Mouse (Mus musculus): ENCODE measurements around the gene Ing2. TPM values are rescaled to one million over a fixed set of nuclear protein-coding genes. Genes with fewer than 3 reads are reported as not detected.
A peak's percentile ranks its signal among the peaks of the same experiment; 100 is the strongest.

Gene Ing2
- total and polyA plus RNA-seq, 3 experiments, result 7.2 to 22.0 (median 16.8) TPM

DNA sequence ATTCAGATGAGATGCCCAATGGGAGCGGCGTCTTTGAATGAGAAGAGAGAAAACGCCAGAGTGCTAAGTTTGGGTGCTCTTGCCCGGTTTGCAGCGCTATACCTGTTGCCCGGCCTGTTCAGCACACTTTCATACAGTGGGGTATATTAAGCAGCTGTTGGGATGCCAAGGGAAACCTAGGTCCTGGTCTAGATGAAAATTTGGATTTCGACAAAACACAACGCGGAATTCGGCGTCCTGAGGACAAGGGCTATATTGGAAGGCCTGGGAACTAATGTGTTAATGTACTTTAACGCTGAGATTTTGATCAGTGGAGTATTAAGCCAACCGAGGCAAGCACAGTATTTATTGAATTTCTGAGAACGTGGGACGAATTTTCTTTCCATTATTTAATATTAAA lies 868 bp upstream of the Ing2 start:
- Histone ChIP-seq H3K27ac (ENCODE audit: insufficient read depth, low read depth) (0 out of 2 replicates have a peak overlapping the region, but pooled peaks have one; percentile 46), H3K36me3 (replicated peaks in 1 of 2; ENCODE audit: control insufficient read depth in 1 of 2, insufficient read depth in 1 of 2, low read length in 1 of 2) (peaks cover 0 to 2% of the 10 kb centered on the region in 2 experiments), H3K79me2 (replicated peaks; ENCODE audit: control insufficient read depth, extremely low read depth, insufficient read depth, poor library complexity, severe bottlenecking) (peaks cover 4% of the 10 kb centered on the region; the same call in 1 of the 2 replicates), H3K9me3 (replicated peaks; ENCODE audit: low read length) (no peaks in the 10 kb centered on the region), H3K9ac (ENCODE audit: insufficient read depth, low read depth) (peak overlapping the region; percentile 86), H3K4me2 (ENCODE audit: insufficient read depth, low read depth, poor library complexity, severe bottlenecking) (peak overlapping the region; percentile 80; the same call in 1 of the 2 replicates), H3K27me3 (replicated peaks) (no peaks in the 10 kb centered on the region), H3K4me3 (replicated peaks in 1 of 3; ENCODE audit: low read depth in 2 of 3, low read length in 2 of 3, poor library complexity in 1 of 3) (peak overlapping the region; percentile 59 to 97 (median 83)), H3K4me1 (ENCODE audit: control insufficient read depth in 1 of 2, insufficient read depth in 2 of 2) (peaks cover 0 to 17% of the 10 kb centered on the region in 2 experiments; a peak in 2 of 4 replicates)
- no peak for DNase-seq (ENCODE audit: extremely low read depth)
- dilution Hi-C loops (cut with MboI; ENCODE audit: extremely low pct_ligation_motif_present, extremely low pct_unique_long_range_greater_than_20kb, low sequenced_read_pairs) (no loop called here), in situ Hi-C loops (cut with MboI; ENCODE audit: low pct_ligation_motif_present, low pct_unique_long_range_greater_than_20kb, low sequenced_read_pairs) (loop anchor here (5.0 to 25.0 kb wide), 3 partner anchors 36 to 289 kb away; partner anchors contain the start of genes Cdkn2aip, Rwdd4a and Trappc11)
- TF ChIP-seq NELFE (IDR thresholded peaks at IDR 0.05; ENCODE audit: low read depth, low read length), result no peak
- no peak for TF ChIP-seq NRF1 (IDR thresholded peaks at IDR 0.05; ENCODE audit: low read depth, low read length)
- TF ChIP-seq MAZ (IDR thresholded peaks at IDR 0.05; ENCODE audit: low read depth, low read length), result no peak
- TF ChIP-seq ZKSCAN1 (IDR thresholded peaks at IDR 0.05; ENCODE audit: borderline replicate concordance, low read depth, low read length), result no peak
- TF ChIP-seq ETS1 (conservative IDR thresholded peaks at IDR 0.05; ENCODE audit: low read depth, low read length), result no peak
- TF ChIP-seq CTCF (conservative IDR thresholded peaks at IDR 0.05 in 1 of 2, IDR thresholded peaks at IDR 0.05 in 1 of 2; ENCODE audit: low read depth in 2 of 2, low read length in 2 of 2), result no peak
- no peak for TF ChIP-seq CHD2 (IDR thresholded peaks at IDR 0.05; ENCODE audit: low read length)
- TF ChIP-seq EP300 (IDR thresholded peaks at IDR 0.05; ENCODE audit: low read length), result no peak
- TF ChIP-seq TBP (conservative IDR thresholded peaks at IDR 0.05; ENCODE audit: low read depth, low read length), result no peak
- TF ChIP-seq UBTF (IDR thresholded peaks at IDR 0.05; ENCODE audit: low read depth, low read length), result no peak
- TF ChIP-seq MEF2A (IDR thresholded peaks at IDR 0.05; ENCODE audit: borderline replicate concordance, low read depth, low read length), result no peak; the same call in 1 of the 2 replicates
- TF ChIP-seq GABPA (IDR thresholded peaks at IDR 0.05; ENCODE audit: insufficient replicate concordance, low read depth, low read length), result no peak

DNA sequence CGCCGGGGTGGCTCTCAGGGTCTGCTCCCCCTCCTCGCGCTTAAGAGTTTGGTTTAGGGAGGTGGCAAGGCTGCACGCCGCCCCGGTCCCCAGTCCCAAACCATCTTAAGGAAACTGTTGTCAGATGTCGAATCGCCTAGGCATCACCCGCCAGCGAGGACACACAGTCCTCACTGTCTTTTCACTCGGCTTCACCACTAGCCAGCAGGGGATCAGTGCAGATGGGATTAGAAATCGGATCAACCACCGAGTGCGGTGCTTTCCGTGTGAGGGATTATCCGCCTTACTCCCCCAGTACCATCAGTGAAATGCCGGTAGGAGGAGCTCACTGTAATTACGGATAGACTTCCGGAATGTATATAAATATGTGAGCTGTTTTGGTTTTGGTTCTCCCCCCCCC lies 430 bp upstream of the Ing2 start:
- dilution Hi-C loops (cut with MboI; ENCODE audit: extremely low pct_ligation_motif_present, extremely low pct_unique_long_range_greater_than_20kb, low sequenced_read_pairs), result no loop called here
- Histone ChIP-seq H3K79me2 (replicated peaks; ENCODE audit: control insufficient read depth, extremely low read depth, insufficient read depth, poor library complexity, severe bottlenecking) (peaks cover 4% of the 10 kb centered on the region; the same call in 1 of the 2 replicates), H3K9me3 (replicated peaks; ENCODE audit: low read length) (no peaks in the 10 kb centered on the region), H3K27ac (ENCODE audit: insufficient read depth, low read depth) (peak overlapping the region; percentile 83), H3K4me2 (ENCODE audit: insufficient read depth, low read depth, poor library complexity, severe bottlenecking) (peak overlapping the region; percentile 4; the same call in 1 of the 2 replicates), H3K4me3 (replicated peaks in 1 of 3; ENCODE audit: low read depth in 2 of 3, low read length in 2 of 3, poor library complexity in 1 of 3) (peak overlapping the region; percentile 59 to 97 (median 83)), H3K4me1 (ENCODE audit: control insufficient read depth in 1 of 2, insufficient read depth in 2 of 2) (peaks cover 0 to 17% of the 10 kb centered on the region in 2 experiments; a peak in 2 of 4 replicates), H3K36me3 (replicated peaks in 1 of 2; ENCODE audit: control insufficient read depth in 1 of 2, insufficient read depth in 1 of 2, low read length in 1 of 2) (peaks cover 0 to 3% of the 10 kb centered on the region in 2 experiments), H3K27me3 (replicated peaks) (no peaks in the 10 kb centered on the region), H3K9ac (ENCODE audit: insufficient read depth, low read depth) (peak overlapping the region; percentile 86)
- in situ Hi-C loops (cut with MboI; ENCODE audit: low pct_ligation_motif_present, low pct_unique_long_range_greater_than_20kb, low sequenced_read_pairs), result loop anchor here (5.0 to 25.0 kb wide), 3 partner anchors 37 to 288 kb away; partner anchors contain the start of genes Cdkn2aip, Rwdd4a and Trappc11
- DNase-seq (ENCODE audit: extremely low read depth), result peak; percentile 66
- no peak; the same call in 1 of the 2 replicates for TF ChIP-seq MEF2A (IDR thresholded peaks at IDR 0.05; ENCODE audit: borderline replicate concordance, low read depth, low read length)
- no peak for TF ChIP-seq JUN (IDR thresholded peaks at IDR 0.05; ENCODE audit: insufficient read depth, low read depth, low read length)
- no peak for TF ChIP-seq MXI1 (IDR thresholded peaks at IDR 0.05; ENCODE audit: low read depth, low read length)
- peak; percentile 6; the same call in 1 of the 2 replicates for TF ChIP-seq SMC3 (IDR thresholded peaks at IDR 0.05; ENCODE audit: low read depth, low read length)
- TF ChIP-seq CHD1 (IDR thresholded peaks at IDR 0.05; ENCODE audit: low read depth, low read length), result peak; percentile 44; the same call in 1 of the 2 replicates
- TF ChIP-seq ETS1 (conservative IDR thresholded peaks at IDR 0.05; ENCODE audit: low read depth, low read length), result no peak
- TF ChIP-seq TCF12 (IDR thresholded peaks at IDR 0.05; ENCODE audit: low read depth, low read length), result no peak
- no peak for TF ChIP-seq NRF1 (IDR thresholded peaks at IDR 0.05; ENCODE audit: low read depth, low read length)
- TF ChIP-seq GABPA (IDR thresholded peaks at IDR 0.05; ENCODE audit: insufficient replicate concordance, low read depth, low read length), result no peak
- no peak for TF ChIP-seq UBTF (IDR thresholded peaks at IDR 0.05; ENCODE audit: low read depth, low read length)
- TF ChIP-seq ZC3H11A (IDR thresholded peaks at IDR 0.05; ENCODE audit: low read depth, low read length), result no peak
- no peak for TF ChIP-seq RCOR1 (conservative IDR thresholded peaks at IDR 0.05; ENCODE audit: low read depth, low read length)
- no peak for TF ChIP-seq RAD21 (IDR thresholded peaks at IDR 0.05; ENCODE audit: low read depth, low read length)
- no peak for TF ChIP-seq MYC (IDR thresholded peaks at IDR 0.05; ENCODE audit: low read depth, low read length)
- TF ChIP-seq POLR2AphosphoS2 (IDR thresholded peaks at IDR 0.05; ENCODE audit: low read depth, low read length), result no peak
- peak; percentile 50 for TF ChIP-seq SIN3A (IDR thresholded peaks at IDR 0.05; ENCODE audit: low read length)
- TF ChIP-seq KAT2A (IDR thresholded peaks at IDR 0.05; ENCODE audit: insufficient replicate concordance, low read length), result no peak
- TF ChIP-seq E2F4 (IDR thresholded peaks at IDR 0.05; ENCODE audit: insufficient replicate concordance, low read depth, low read length), result 0 out of 2 replicates have a peak, but pooled peaks have one; percentile 15
- TF ChIP-seq ZKSCAN1 (IDR thresholded peaks at IDR 0.05; ENCODE audit: borderline replicate concordance, low read depth, low read length), result no peak
- TF ChIP-seq ELF1 (IDR thresholded peaks at IDR 0.05; ENCODE audit: low read depth, low read length), result peak; percentile 49; the same call in 1 of the 2 replicates
- no peak for TF ChIP-seq USF2 (conservative IDR thresholded peaks at IDR 0.05; ENCODE audit: low read depth, low read length)
- no peak for TF ChIP-seq POLR2A (IDR thresholded peaks at IDR 0.05; ENCODE audit: low read depth, low read length)
- TF ChIP-seq PAX5 (IDR thresholded peaks at IDR 0.05; ENCODE audit: low read length), result no peak
- TF ChIP-seq TBP (conservative IDR thresholded peaks at IDR 0.05; ENCODE audit: low read depth, low read length), result no peak
- no peak for TF ChIP-seq HCFC1 (IDR thresholded peaks at IDR 0.05; ENCODE audit: low read depth, low read length)

All from CH12.LX (cell line).